Mouse (Mus musculus) kidney, adult 2 months (tissue): ENCODE data around the gene Rnf144a.

ENCODE experiments used
- CTCF ChIP-seq: fragments of 200-500 bp; conservative IDR thresholded peaks from 2 replicates; pipeline ENCODE4 v1.5.1; 2011; ENCODE audit warnings: low read depth, mild to moderate bottlenecking, control low read depth, low read length, moderate library complexity, mixed read lengths; ENCODE audit not compliant: insufficient read depth, insufficient read length
- POLR2A ChIP-seq: fragments of 200-500 bp; IDR thresholded peaks from one replicate; pipeline ENCODE4 v1.6.1; 2011; ENCODE audit warnings: low read depth, low read length, control low read depth

DNA sequence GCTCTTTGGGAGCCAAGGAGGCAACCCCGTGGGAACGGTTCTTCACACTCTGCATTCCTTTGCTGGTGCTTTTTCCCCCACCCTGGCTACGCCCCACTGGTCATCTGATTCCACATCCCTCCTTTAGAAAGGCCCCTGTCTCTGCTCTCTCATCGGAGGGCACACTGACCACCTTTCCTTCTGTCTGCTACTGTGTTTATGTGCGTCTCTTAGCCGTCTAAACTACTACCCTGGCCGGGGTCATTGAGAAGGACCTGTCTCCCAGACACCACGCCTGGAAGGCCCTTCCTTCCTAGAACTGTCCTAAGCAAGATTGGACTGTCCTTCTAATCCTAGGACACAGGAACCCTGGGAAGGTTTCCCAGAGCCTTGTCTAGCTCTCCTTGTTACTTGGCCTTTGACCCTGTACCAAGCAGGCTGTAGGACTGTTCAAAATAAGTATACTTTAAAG is 1.1 kb downstream of the Rnf144a start:
- TF ChIP-seq POLR2A, result no peak
- no peak for TF ChIP-seq CTCF
